Mouse (Mus musculus): ENCODE measurements around the gene Rpl18. TPM values are rescaled to one million over a fixed set of nuclear protein-coding genes. Genes with fewer than 3 reads are reported as not detected.

The Rpl18 gene
- polyA plus RNA-seq, 1 experiment from 2014 or later, result 1,034 TPM

GRCm38 (mm10) chr7:45725151-45725550, 9.9 kb downstream of the Rpl18 start:
- Histone ChIP-seq H3K9ac (no peak overlapping the region), H3K27ac (no peak overlapping the region), H3K4me2 (no peak overlapping the region), H3K4me3 (no peak overlapping the region), H3K4me1 (peaks cover 8% of the 10 kb centered on the region; the same call in 1 of the 2 replicates), H3K27me3 (no peaks in the 10 kb centered on the region), H3K9me3 (no peaks in the 10 kb centered on the region), H3K36me3 (peaks cover 76% of the 10 kb centered on the region)
- no peak for ATAC-seq (ENCODE audit: insufficient number of reproducible peaks, low FRiP score, low TSS enrichment, low read depth)
- 96% methylated on average over 9 of the region's 9 CpGs for WGBS

GRCm38 (mm10) chr7:45725713-45726112, 10.5 kb downstream of the Rpl18 start, which contains the start of gene Spaca4:
Gene Spaca4 (minus strand): TSS chr7:45725813.
- Histone ChIP-seq H3K4me3 (no peak within 1 kb of the TSS), H3K4me1 (peaks cover 10% of the 10 kb centered on the region), H3K9ac (no peak within 1 kb of the TSS), H3K27me3 (no peaks in the 10 kb centered on the region), H3K9me3 (no peaks in the 10 kb centered on the region), H3K36me3 (peaks cover 70% of the 10 kb centered on the region), H3K4me2 (no peak within 1 kb of the TSS), H3K27ac (no peak within 1 kb of the TSS)
- no peak for ATAC-seq (ENCODE audit: insufficient number of reproducible peaks, low FRiP score, low TSS enrichment, low read depth)
- 90% methylated on average over 11 of the region's 11 CpGs for WGBS

GRCm38 (mm10) chr7:45726419-45726818, 11.2 kb downstream of the Rpl18 start:
- H3K36me3 ChIP-seq, result peaks cover 63% of the 10 kb centered on the region
- no peak for ATAC-seq (ENCODE audit: insufficient number of reproducible peaks, low FRiP score, low TSS enrichment, low read depth)

GRCm38 (mm10) chr7:45727625-45728024, 12.4 kb downstream of the Rpl18 start:
- 69% methylated on average over 3 of the region's 3 CpGs for WGBS
- no peaks in the 10 kb centered on the region for H3K9me3 ChIP-seq
- peaks cover 13% of the 10 kb centered on the region for H3K4me1 ChIP-seq
- no peaks in the 10 kb centered on the region for H3K27me3 ChIP-seq
- peaks cover 51% of the 10 kb centered on the region for H3K36me3 ChIP-seq
- H3K4me3 ChIP-seq, result no peak overlapping the region
- no peak overlapping the region for H3K27ac ChIP-seq
- H3K9ac ChIP-seq, result no peak overlapping the region
- no peak for ATAC-seq (ENCODE audit: insufficient number of reproducible peaks, low FRiP score, low TSS enrichment, low read depth)
- H3K4me2 ChIP-seq, result no peak overlapping the region

More at GRCm38 (mm10) chr7:45726419-45726818, 11.2 kb downstream of the Rpl18 start:
- Histone ChIP-seq H3K27ac (no peak overlapping the region), H3K4me2 (no peak overlapping the region), H3K27me3 (no peaks in the 10 kb centered on the region), H3K4me1 (peaks cover 12% of the 10 kb centered on the region), H3K9ac (no peak overlapping the region), H3K9me3 (no peaks in the 10 kb centered on the region), H3K4me3 (no peak overlapping the region)
- WGBS, result 92% methylated on average over 10 of the region's 10 CpGs

GRCm38 (mm10) chr7:45730727-45731431, 15.6 kb downstream of the Rpl18 start:
- 11% methylated on average over 16 of the region's 16 CpGs for WGBS
- Histone ChIP-seq H3K9me3 (no peaks in the 10 kb centered on the region), H3K27ac (0 out of 2 replicates have a peak overlapping the region, but pooled peaks have one; percentile 3), H3K4me2 (no peak overlapping the region), H3K27me3 (no peaks in the 10 kb centered on the region), H3K36me3 (peaks cover 20% of the 10 kb centered on the region), H3K4me3 (no peak overlapping the region), H3K4me1 (peaks cover 13% of the 10 kb centered on the region), H3K9ac (no peak overlapping the region)
- ATAC-seq (ENCODE audit: insufficient number of reproducible peaks, low FRiP score, low TSS enrichment, low read depth), result no peak

- H3K4me3 ChIP-seq, result no peak overlapping the region
- peaks cover 13% of the 10 kb centered on the region for H3K4me1 ChIP-seq
- no peak overlapping the region for H3K9ac ChIP-seq
- 73% methylated on average over 5 of the region's 5 CpGs for WGBS
- no peak overlapping the region for H3K4me2 ChIP-seq
- H3K36me3 ChIP-seq, result peaks cover 5% of the 10 kb centered on the region; the same call in 1 of the 2 replicates
- H3K27me3 ChIP-seq, result no peaks in the 10 kb centered on the region
- no peak for ATAC-seq (ENCODE audit: insufficient number of reproducible peaks, low FRiP score, low TSS enrichment, low read depth)
- no peaks in the 10 kb centered on the region for H3K9me3 ChIP-seq
- H3K27ac ChIP-seq, result no peak overlapping the region
Measured at GRCm38 (mm10) chr7:45733477-45733876, 18.2 kb downstream of the Rpl18 start.

GRCm38 (mm10) chr7:45739162-45739763, 24.0 kb downstream of the Rpl18 start:
- no peak overlapping the region for H3K9ac ChIP-seq
- H3K4me2 ChIP-seq, result no peak overlapping the region
- H3K27me3 ChIP-seq, result no peaks in the 10 kb centered on the region
- no peak overlapping the region for H3K27ac ChIP-seq
- no peak overlapping the region for H3K4me3 ChIP-seq
- WGBS, result 6% methylated on average over 9 of the region's 9 CpGs
- H3K36me3 ChIP-seq, result no peaks in the 10 kb centered on the region
- H3K4me1 ChIP-seq, result peaks cover 8% of the 10 kb centered on the region
- ATAC-seq (ENCODE audit: insufficient number of reproducible peaks, low FRiP score, low TSS enrichment, low read depth), result peak; percentile 68; the same call in 1 of the 2 replicates
- no peaks in the 10 kb centered on the region for H3K9me3 ChIP-seq

- WGBS, result 68% methylated on average over 10 of the region's 10 CpGs
Measured at GRCm38 (mm10) chr7:45739820-45740219, 24.6 kb downstream of the Rpl18 start.

GRCm38 (mm10) chr7:45741308-45741707, 26.1 kb downstream of the Rpl18 start:
- WGBS, result 83% methylated on average over 12 of the region's 12 CpGs
- no peaks in the 10 kb centered on the region for H3K36me3 ChIP-seq
- H3K4me3 ChIP-seq, result no peak overlapping the region
- H3K4me2 ChIP-seq, result no peak overlapping the region
- H3K27ac ChIP-seq, result no peak overlapping the region
- no peak for ATAC-seq (ENCODE audit: insufficient number of reproducible peaks, low FRiP score, low TSS enrichment, low read depth)
- peaks cover 8% of the 10 kb centered on the region for H3K4me1 ChIP-seq
- H3K27me3 ChIP-seq, result no peaks in the 10 kb centered on the region
- H3K9ac ChIP-seq, result no peak overlapping the region
- H3K9me3 ChIP-seq, result no peaks in the 10 kb centered on the region

More at GRCm38 (mm10) chr7:45739820-45740219, 24.6 kb downstream of the Rpl18 start:
- no peak for ATAC-seq (ENCODE audit: insufficient number of reproducible peaks, low FRiP score, low TSS enrichment, low read depth)
- H3K4me3 ChIP-seq, result no peak overlapping the region
- no peaks in the 10 kb centered on the region for H3K36me3 ChIP-seq
- H3K4me1 ChIP-seq, result peaks cover 8% of the 10 kb centered on the region
- no peak overlapping the region for H3K4me2 ChIP-seq
- H3K27me3 ChIP-seq, result no peaks in the 10 kb centered on the region
- no peak overlapping the region for H3K27ac ChIP-seq
- H3K9ac ChIP-seq, result no peak overlapping the region
- H3K9me3 ChIP-seq, result no peaks in the 10 kb centered on the region

GRCm38 (mm10) chr7:45741777-45742176, 26.5 kb downstream of the Rpl18 start:
- peak overlapping the region; percentile 36 for H3K4me3 ChIP-seq
- H3K9me3 ChIP-seq, result no peaks in the 10 kb centered on the region
- peak overlapping the region; percentile 48 for H3K4me2 ChIP-seq
- H3K36me3 ChIP-seq, result no peaks in the 10 kb centered on the region
- no peak for ATAC-seq (ENCODE audit: insufficient number of reproducible peaks, low FRiP score, low TSS enrichment, low read depth)
- WGBS, result 32% methylated on average over 11 of the region's 11 CpGs
- no peaks in the 10 kb centered on the region for H3K27me3 ChIP-seq
- H3K4me1 ChIP-seq, result peaks cover 8% of the 10 kb centered on the region
- H3K9ac ChIP-seq, result no peak overlapping the region
- no peak overlapping the region for H3K27ac ChIP-seq

GRCm38 (mm10) chr7:45742338-45742737, 27.1 kb downstream of the Rpl18 start:
- Histone ChIP-seq H3K9ac (no peak overlapping the region), H3K27me3 (no peaks in the 10 kb centered on the region), H3K27ac (no peak overlapping the region), H3K4me2 (peak overlapping the region; percentile 48), H3K9me3 (no peaks in the 10 kb centered on the region), H3K4me1 (peaks cover 8% of the 10 kb centered on the region), H3K36me3 (no peaks in the 10 kb centered on the region), H3K4me3 (peak overlapping the region; percentile 36)
- 39% methylated on average over 19 of the region's 19 CpGs for WGBS
- ATAC-seq (ENCODE audit: insufficient number of reproducible peaks, low FRiP score, low TSS enrichment, low read depth), result no peak

- Histone ChIP-seq H3K27ac (no peak overlapping the region), H3K4me2 (no peak overlapping the region), H3K27me3 (no peaks in the 10 kb centered on the region), H3K4me1 (peaks cover 11% of the 10 kb centered on the region), H3K36me3 (no peaks in the 10 kb centered on the region), H3K9me3 (no peaks in the 10 kb centered on the region), H3K4me3 (no peak overlapping the region), H3K9ac (no peak overlapping the region)
- no peak for ATAC-seq (ENCODE audit: insufficient number of reproducible peaks, low FRiP score, low TSS enrichment, low read depth)
- 25% methylated on average over 2 of the region's 2 CpGs for WGBS
Measured at GRCm38 (mm10) chr7:45744387-45744786, 29.1 kb downstream of the Rpl18 start.
